Mouse (Mus musculus) testis, adult 2 months (tissue): ENCODE results near the gene Col4a1. TPM values are rescaled to one million over a fixed set of nuclear protein-coding genes. Genes with fewer than 3 reads are reported as not detected.

Experiments used
- H3K27ac ChIP-seq: fragments of 200-500 bp; 2 replicates; pipeline ENCODE4 v1.5.1; 2012; ENCODE audit warnings: low read depth, low read length; ENCODE audit not compliant: control insufficient read depth, insufficient read depth
- H3K27me3 ChIP-seq: fragments of 200-500 bp; 2 replicates; pipeline ENCODE4 v1.6.1; 2012; ENCODE audit warnings: mild to moderate bottlenecking, low read length, moderate library complexity; ENCODE audit not compliant: control insufficient read depth, insufficient read depth
- H3K36me3 ChIP-seq: fragments of 200-500 bp; 2 replicates; pipeline ENCODE4 v1.6.1; 2012; ENCODE audit warnings: mild to moderate bottlenecking, low read length; ENCODE audit not compliant: control insufficient read depth, insufficient read depth
- H3K4me1 ChIP-seq: fragments of 200-500 bp; 2 replicates; pipeline ENCODE4 v1.6.1; 2012; ENCODE audit warnings: low read length; ENCODE audit not compliant: control insufficient read depth, insufficient read depth
- H3K4me3 ChIP-seq: fragments of 200-500 bp; 2 replicates; pipeline ENCODE4 v1.5.1; 2012; ENCODE audit warnings: low read depth, mild to moderate bottlenecking, low read length, moderate library complexity, mixed read lengths; ENCODE audit not compliant: control insufficient read depth
- CTCF ChIP-seq: fragments of 200-500 bp; IDR thresholded peaks from 2 replicates; pipeline ENCODE4 v1.5.1; 2012; ENCODE audit warnings: low read depth, mild to moderate bottlenecking, inconsistent platforms, low read length, moderate library complexity; ENCODE audit not compliant: control insufficient read depth, insufficient read depth, insufficient replicate concordance
- POLR2A ChIP-seq: fragments of 200-500 bp; IDR thresholded peaks from 2 replicates; pipeline ENCODE4 v1.6.1; 2012; ENCODE audit warnings: low read depth, mild to moderate bottlenecking, inconsistent platforms, low read length, moderate library complexity; ENCODE audit not compliant: control insufficient read depth
- polyA plus RNA-seq: library from polyadenylated mRNA; depleted of rRNA; stranded (reverse); fragments of >200 nt; gene quantifications from 2 replicates; pipeline ENCODE4 v1.2.3, GENCODE M21; 2012

Col4a1 gene
- polyA plus RNA-seq, 1 experiment = 18.8 TPM

DNA sequence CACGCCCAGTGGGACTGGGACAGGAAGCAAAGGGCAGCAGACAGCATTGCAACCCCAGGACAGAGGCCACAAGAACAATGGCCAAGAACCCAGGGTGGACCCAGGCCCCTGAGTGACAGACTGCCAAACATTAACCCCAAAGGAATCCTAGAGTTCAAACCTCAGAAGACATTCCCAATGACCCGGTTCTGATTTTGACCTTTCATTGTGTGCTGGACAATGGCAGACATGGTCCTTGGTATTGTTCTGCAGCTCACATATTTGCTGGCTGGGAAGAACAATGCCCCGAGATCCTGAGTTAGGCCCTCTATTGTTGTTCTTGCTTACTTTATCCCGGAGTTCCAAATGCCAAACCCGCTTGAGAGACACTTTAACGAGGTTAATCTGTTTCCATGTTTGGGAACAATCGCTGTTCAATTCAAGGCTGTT, 4.0 kb downstream of the Col4a1 start:
- H3K27me3 ChIP-seq = no peaks in the 10 kb centered on the region

GRCm38 (mm10) chr8:11307451-11307850, 5.2 kb downstream of the Col4a1 start:
- no peaks in the 10 kb centered on the region for H3K27me3 ChIP-seq
- H3K27ac ChIP-seq = no peak overlapping the region
- no peak for TF ChIP-seq POLR2A
- TF ChIP-seq CTCF = no peak
- H3K4me3 ChIP-seq = no peak overlapping the region
- H3K36me3 ChIP-seq = no peaks in the 10 kb centered on the region
- peaks cover 3% of the 10 kb centered on the region for H3K4me1 ChIP-seq

More for the DNA sequence above, 4.0 kb downstream of the Col4a1 start:
- Histone ChIP-seq H3K4me3 (no peak overlapping the region), H3K27ac (no peak overlapping the region), H3K36me3 (no peaks in the 10 kb centered on the region), H3K4me1 (peaks cover 10% of the 10 kb centered on the region)
- TF ChIP-seq POLR2A = no peak
- TF ChIP-seq CTCF = no peak

DNA sequence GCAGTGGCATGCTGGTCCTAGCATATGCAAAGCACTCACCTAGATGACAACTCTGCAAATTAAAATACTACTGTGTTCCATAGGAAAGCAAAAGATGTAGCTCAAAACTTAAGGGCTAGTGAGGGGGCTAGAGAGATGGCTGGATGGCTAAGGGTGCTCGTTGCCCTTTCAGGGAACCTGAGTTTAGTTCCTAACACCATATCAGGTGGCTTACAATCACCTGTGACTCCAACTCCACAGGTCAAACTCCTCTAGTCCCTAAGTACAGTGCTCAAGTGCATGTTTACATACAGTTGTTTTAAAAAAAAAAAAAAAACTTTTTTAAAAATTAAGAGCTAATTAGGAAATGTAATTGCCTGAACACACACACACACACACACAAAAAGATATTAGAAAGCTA, 7.1 kb downstream of the Col4a1 start:
- no peaks in the 10 kb centered on the region for H3K4me1 ChIP-seq
- no peak overlapping the region for H3K4me3 ChIP-seq
- TF ChIP-seq CTCF (no peak), POLR2A (no peak)
- H3K36me3 ChIP-seq = no peaks in the 10 kb centered on the region
- H3K27me3 ChIP-seq = no peaks in the 10 kb centered on the region
- H3K27ac ChIP-seq = no peak overlapping the region

GRCm38 (mm10) chr8:11304027-11304601, 8.5 kb downstream of the Col4a1 start:
- H3K27ac ChIP-seq = no peak overlapping the region
- no peaks in the 10 kb centered on the region for H3K36me3 ChIP-seq
- no peaks in the 10 kb centered on the region for H3K4me1 ChIP-seq
- no peak overlapping the region for H3K4me3 ChIP-seq
- no peaks in the 10 kb centered on the region for H3K27me3 ChIP-seq
- TF ChIP-seq POLR2A = no peak
- no peak for TF ChIP-seq CTCF

GRCm38 (mm10) chr8:11300436-11300835, 12.2 kb downstream of the Col4a1 start:
- H3K27me3 ChIP-seq = no peaks in the 10 kb centered on the region
- TF ChIP-seq CTCF (no peak), POLR2A (no peak)
- H3K27ac ChIP-seq = no peak overlapping the region
- no peak overlapping the region for H3K4me3 ChIP-seq
- H3K36me3 ChIP-seq = no peaks in the 10 kb centered on the region
- H3K4me1 ChIP-seq = peaks cover 3% of the 10 kb centered on the region; the same call in 1 of the 2 replicates

DNA sequence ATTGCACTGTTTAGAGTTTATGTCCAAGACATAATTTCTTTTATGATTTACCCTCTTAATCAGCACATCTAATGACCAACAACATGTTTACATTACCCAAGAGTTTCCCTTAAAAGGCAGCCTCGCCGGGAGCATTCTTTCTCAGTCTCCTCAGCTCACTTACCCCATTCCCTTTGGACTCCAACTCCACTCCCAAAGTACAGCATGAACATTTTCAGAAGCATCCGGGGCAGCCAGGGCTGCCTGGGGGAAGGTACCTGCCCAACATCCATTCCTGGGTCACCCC, 13.4 kb downstream of the Col4a1 start:
- H3K4me1 ChIP-seq = peaks cover 3% of the 10 kb centered on the region; the same call in 1 of the 2 replicates

GRCm38 (mm10) chr8:11298531-11299316, 13.9 kb downstream of the Col4a1 start:
- Histone ChIP-seq H3K36me3 (no peaks in the 10 kb centered on the region), H3K4me1 (peaks cover 3% of the 10 kb centered on the region; the same call in 1 of the 2 replicates), H3K27ac (peak overlapping the region; percentile 33; the same call in 1 of the 2 replicates), H3K27me3 (no peaks in the 10 kb centered on the region), H3K4me3 (no peak overlapping the region)
- TF ChIP-seq POLR2A (no peak), CTCF (no peak)

More for the DNA sequence above, 13.4 kb downstream of the Col4a1 start:
- peak overlapping the region; percentile 33; the same call in 1 of the 2 replicates for H3K27ac ChIP-seq
- no peaks in the 10 kb centered on the region for H3K36me3 ChIP-seq
- TF ChIP-seq POLR2A = no peak
- TF ChIP-seq CTCF = no peak
- no peak overlapping the region for H3K4me3 ChIP-seq
- H3K27me3 ChIP-seq = no peaks in the 10 kb centered on the region
